Mouse (Mus musculus) embryonic facial prominence, embryonic 11.5 days (tissue): ENCODE data around the gene Serpina11. TPM values are rescaled to one million over a fixed set of nuclear protein-coding genes. Genes with fewer than 3 reads are reported as not detected.

Source experiments
- ATAC-seq: fragments of 200-750 bp; cut with Nextera tagmentation; replicated peaks from 2 replicates; pipeline ENCODE4 v1.8.0; 2017; ENCODE audit warnings: low read depth; ENCODE audit not compliant: insufficient number of reproducible peaks, low FRiP score, low TSS enrichment
- DNase-seq: peaks from one replicate; pipeline ENCODE4 v3.0.0-alpha.2; 2015; ENCODE audit warnings: low spot score
- H3K27ac ChIP-seq: fragments of 300-500 bp; sonication (generic); replicated peaks from 2 replicates; pipeline ENCODE4 v1.5.1; 2014; ENCODE audit warnings: mild to moderate bottlenecking, low read depth, low read length, control low read depth
- H3K27me3 ChIP-seq: fragments of 300-500 bp; sonication (generic); 2 replicates; pipeline ENCODE4 v1.6.1; 2014; ENCODE audit warnings: mild to moderate bottlenecking, low read length, moderate library complexity, mixed read lengths; ENCODE audit not compliant: control insufficient read depth, insufficient read depth
- H3K36me3 ChIP-seq: fragments of 300-500 bp; sonication (generic); replicated peaks from 2 replicates; pipeline ENCODE4 v1.6.1; 2014; ENCODE audit warnings: low read depth, mild to moderate bottlenecking, low read length, moderate library complexity, mixed read lengths; ENCODE audit not compliant: control insufficient read depth, insufficient read depth
- H3K4me1 ChIP-seq: fragments of 300-500 bp; sonication (generic); 2 replicates; pipeline ENCODE4 v1.6.1; 2014; ENCODE audit warnings: low read length, mixed read lengths; ENCODE audit not compliant: control insufficient read depth, insufficient read depth
- H3K4me2 ChIP-seq: fragments of 300-500 bp; sonication (generic); 2 replicates; pipeline ENCODE4 v1.6.1; 2014; ENCODE audit warnings: low read depth, mild to moderate bottlenecking, control low read depth, low read length, moderate library complexity
- H3K4me3 ChIP-seq: fragments of 300-500 bp; sonication (generic); 2 replicates; pipeline ENCODE4 v1.5.1; 2014; ENCODE audit warnings: low read depth, low read length, control low read depth
- H3K9ac ChIP-seq: fragments of 300-500 bp; sonication (generic); replicated peaks from 2 replicates; pipeline ENCODE4 v1.6.1; 2014; ENCODE audit warnings: mild to moderate bottlenecking, control low read depth, low read length
- H3K9me3 ChIP-seq: fragments of 300-500 bp; sonication (generic); replicated peaks from 2 replicates; pipeline ENCODE4 v1.6.1; 2016; ENCODE audit warnings: mild to moderate bottlenecking, low read length, inconsistent platforms, mixed read lengths; ENCODE audit not compliant: control insufficient read depth
- WGBS: fragments of 180-500 bp; shearing (Covaris S2); extraction: QIAGEN DNeasy Blood & Tissue Kit; methylation state at CpG from one replicate; pipeline ENCODE4 v1.1.7; 2014; 5-methylcytosine and 5-hydroxymethylcytosine counted together
- polyA plus RNA-seq: library from polyadenylated mRNA; unstranded; fragments of >200 nt; fragmentation: Nextera tagmentation; extraction: Ambion mirVana; gene quantifications from 2 replicates; pipeline ENCODE4 v1.2.1, GENCODE M21; 2014

Serpina11 gene
- polyA plus RNA-seq, 1 experiment from 2014 or later, result not detected

- Histone ChIP-seq H3K27me3 (no peaks in the 10 kb centered on the region), H3K27ac (no peak overlapping the region), H3K4me3 (no peak overlapping the region), H3K9me3 (no peaks in the 10 kb centered on the region), H3K9ac (no peak overlapping the region), H3K36me3 (no peaks in the 10 kb centered on the region), H3K4me1 (no peaks in the 10 kb centered on the region), H3K4me2 (no peak overlapping the region)
- 64% methylated on average over 5 of the region's 5 CpGs for WGBS
- no peak for DNase-seq
- ATAC-seq, result no peak
These were observed 3.9 kb downstream of the Serpina11 start for GRCm38 (mm10) chr12:103985868-103986267.

GRCm38 (mm10) chr12:103984935-103985334 is 4.8 kb downstream of the Serpina11 start:
- Histone ChIP-seq H3K27me3 (no peaks in the 10 kb centered on the region), H3K36me3 (no peaks in the 10 kb centered on the region), H3K9ac (no peak overlapping the region), H3K9me3 (no peaks in the 10 kb centered on the region), H3K4me1 (no peaks in the 10 kb centered on the region), H3K4me3 (no peak overlapping the region), H3K4me2 (no peak overlapping the region), H3K27ac (no peak overlapping the region)
- 69% methylated on average over 4 of the region's 4 CpGs for WGBS
- no peak for ATAC-seq
- DNase-seq, result peak; percentile 68

GRCm38 (mm10) chr12:103981646-103982360 is 8.0 kb downstream of the Serpina11 start:
- Histone ChIP-seq H3K9me3 (no peaks in the 10 kb centered on the region), H3K27ac (no peak overlapping the region), H3K4me3 (no peak overlapping the region), H3K4me2 (no peak overlapping the region), H3K36me3 (no peaks in the 10 kb centered on the region), H3K4me1 (no peaks in the 10 kb centered on the region), H3K27me3 (no peaks in the 10 kb centered on the region), H3K9ac (no peak overlapping the region)
- DNase-seq (no peak), ATAC-seq (no peak)
- 79% methylated on average over 7 of the region's 7 CpGs for WGBS

- Histone ChIP-seq H3K9me3 (no peaks in the 10 kb centered on the region), H3K36me3 (no peaks in the 10 kb centered on the region), H3K4me1 (no peaks in the 10 kb centered on the region), H3K9ac (no peak overlapping the region), H3K27me3 (no peaks in the 10 kb centered on the region), H3K4me3 (no peak overlapping the region), H3K27ac (no peak overlapping the region), H3K4me2 (no peak overlapping the region)
- ATAC-seq, result no peak
- WGBS, result 89% methylated on average over 10 of the region's 10 CpGs
- DNase-seq, result no peak
These were observed 11.5 kb downstream of the Serpina11 start for GRCm38 (mm10) chr12:103978294-103978693.

- H3K9ac ChIP-seq, result no peak overlapping the region
- H3K4me1 ChIP-seq, result no peaks in the 10 kb centered on the region
- H3K9me3 ChIP-seq, result no peaks in the 10 kb centered on the region
- WGBS, result 39% methylated on average over 5 of the region's 5 CpGs
- ATAC-seq, result no peak
- peak; percentile 24 for DNase-seq
- H3K27me3 ChIP-seq, result no peaks in the 10 kb centered on the region
- no peak overlapping the region for H3K4me3 ChIP-seq
- H3K27ac ChIP-seq, result no peak overlapping the region
- no peaks in the 10 kb centered on the region for H3K36me3 ChIP-seq
- no peak overlapping the region for H3K4me2 ChIP-seq
These were observed 11.9 kb downstream of the Serpina11 start for GRCm38 (mm10) chr12:103977846-103978245.

- Histone ChIP-seq H3K9ac (no peak overlapping the region), H3K27ac (no peak overlapping the region), H3K36me3 (no peaks in the 10 kb centered on the region), H3K27me3 (no peaks in the 10 kb centered on the region), H3K4me3 (no peak overlapping the region), H3K4me2 (no peak overlapping the region), H3K4me1 (no peaks in the 10 kb centered on the region), H3K9me3 (no peaks in the 10 kb centered on the region)
- DNase-seq (no peak), ATAC-seq (no peak)
- WGBS, result 76% methylated on average over 3 of the region's 3 CpGs
These were observed 12.7 kb downstream of the Serpina11 start for GRCm38 (mm10) chr12:103977060-103977459.

GRCm38 (mm10) chr12:103971080-103971479 is 18.7 kb downstream of the Serpina11 start:
- Histone ChIP-seq H3K27ac (no peak overlapping the region), H3K27me3 (no peaks in the 10 kb centered on the region), H3K4me2 (no peak overlapping the region), H3K4me3 (no peak overlapping the region), H3K4me1 (no peaks in the 10 kb centered on the region), H3K9me3 (no peaks in the 10 kb centered on the region), H3K9ac (no peak overlapping the region), H3K36me3 (no peaks in the 10 kb centered on the region)
- DNase-seq (no peak), ATAC-seq (no peak)
- WGBS, result 91% methylated on average over 4 of the region's 4 CpGs

GRCm38 (mm10) chr12:103969577-103970116 is 20.1 kb downstream of the Serpina11 start:
- no peak for DNase-seq
- no peaks in the 10 kb centered on the region for H3K4me1 ChIP-seq
- H3K9me3 ChIP-seq, result no peaks in the 10 kb centered on the region
- H3K27me3 ChIP-seq, result no peaks in the 10 kb centered on the region
- H3K36me3 ChIP-seq, result no peaks in the 10 kb centered on the region
- no peak overlapping the region for H3K27ac ChIP-seq
- H3K4me2 ChIP-seq, result no peak overlapping the region
- ATAC-seq, result no peak
- WGBS, result 93% methylated on average over 9 of the region's 9 CpGs
- no peak overlapping the region for H3K4me3 ChIP-seq
- H3K9ac ChIP-seq, result no peak overlapping the region
